Comparison of ENCODE assay signal across 8 mouse cellular contexts in genomic region chr2:30942603-30943011, GRCm38 (mm10). TPM values are rescaled to one million over a fixed set of nuclear protein-coding genes. Genes with fewer than 3 reads are reported as not detected.
A peak's percentile ranks its signal among the peaks of the same experiment; 100 is the strongest.
DNase-seq lines count a peak whose midpoint lies in the region; ATAC-seq lines count a peak whose summit lies in the region.

No protein-coding gene starts in this region.

- peak; percentile 63 to 89 for DNase-seq in adrenal gland, adult (ENCODE audit: inconsistent age in 2 of 2, low spot score in 1 of 2)
- no peak for DNase-seq in adrenal gland, postnatal 4 days (ENCODE audit: low spot score in 2 of 2)
- peak; percentile 91 for DNase-seq in brain, adult 2 months (ENCODE audit: low read depth, low spot score)
- peak; percentile 41 to 66 for DNase-seq in heart, postnatal 14 days
- DNase-seq in kidney, postnatal 4 days: peak; percentile 74 to 81
- peak; percentile 79 for DNase-seq in lung, postnatal 36 days
- peak; percentile 66 to 73 for DNase-seq in right cerebral cortex, postnatal 10 days (ENCODE audit: low spot score in 2 of 2)

- intact Hi-C loops in heart, postnatal 14 days (cut with DNase I): no loop called here

- peak; percentile 99 for ATAC-seq in erythroblast, adult 5-6 weeks (replicated peaks; ENCODE audit: low FRiP score, poor library complexity, severe bottlenecking)

RNA-seq across cellular contexts. Expression of gene Tor1b, which starts 10.2 kb away (rescaled TPM):
- 10 to 100 TPM; 51.4 to 54.9 TPM for total RNA-seq in adrenal gland, postnatal 4 days (2021)
- total RNA-seq in erythroblast, adult 5-6 weeks (2015; ENCODE audit: low replicate concordance): 6.5 and 7.1 TPM in 2 replicates
- total RNA-seq in erythroblast, adult 5-6 weeks (2017; ENCODE audit: low replicate concordance): 10.8 and 12.7 TPM in 2 replicates
- 10 to 100 TPM; 25.0 to 26.1 TPM for total RNA-seq in heart, postnatal 14 days (2021)

RNA-seq across cellular contexts. Expression of gene Ptges, which starts 12.9 kb away (rescaled TPM):
- total RNA-seq in adrenal gland, postnatal 4 days (2021): 10 to 100 TPM; 14.6 to 16.9 TPM
- 0.38 and 2.1 TPM in 2 replicates for total RNA-seq in erythroblast, adult 5-6 weeks (2015; ENCODE audit: low replicate concordance)
- total RNA-seq in erythroblast, adult 5-6 weeks (2017; ENCODE audit: low replicate concordance): 0.42 and 2.3 TPM in 2 replicates
- 1 to 10 TPM; 1.9 to 3.2 TPM for total RNA-seq in heart, postnatal 14 days (2021)

RNA-seq across cellular contexts. Expression of gene Tor1a, which starts 25.1 kb away (rescaled TPM):
- total RNA-seq in adrenal gland, postnatal 4 days (2021): 10 to 100 TPM; 45.1 to 47.1 TPM
- 13.6 and 14.4 TPM in 2 replicates for total RNA-seq in erythroblast, adult 5-6 weeks (2015; ENCODE audit: low replicate concordance)
- total RNA-seq in erythroblast, adult 5-6 weeks (2017; ENCODE audit: low replicate concordance): 15.8 and 45.9 TPM in 2 replicates
- total RNA-seq in heart, postnatal 14 days (2021): 10 to 100 TPM; 13.5 to 13.9 TPM

RNA-seq across cellular contexts. Expression of gene BC005624, which starts 39.4 kb away (rescaled TPM):
- total RNA-seq in adrenal gland, postnatal 4 days (2021): 10 to 100 TPM; 37.3 to 42.8 TPM
- 13.6 and 14.2 TPM in 2 replicates for total RNA-seq in erythroblast, adult 5-6 weeks (2015; ENCODE audit: low replicate concordance)
- 14.8 and 30.1 TPM in 2 replicates for total RNA-seq in erythroblast, adult 5-6 weeks (2017; ENCODE audit: low replicate concordance)
- 10 to 100 TPM; 18.4 to 18.7 TPM for total RNA-seq in heart, postnatal 14 days (2021)

RNA-seq across cellular contexts. Expression of gene Usp20, which starts 39.5 kb away (rescaled TPM):
- 10 to 100 TPM; 30.7 to 31.5 TPM for total RNA-seq in adrenal gland, postnatal 4 days (2021)
- 0.19 and 0.42 TPM in 2 replicates for total RNA-seq in erythroblast, adult 5-6 weeks (2015; ENCODE audit: low replicate concordance)
- total RNA-seq in erythroblast, adult 5-6 weeks (2017; ENCODE audit: low replicate concordance): 0.60 and 0.84 TPM in 2 replicates
- total RNA-seq in heart, postnatal 14 days (2021): 10 to 100 TPM; 55.6 to 56.6 TPM

Comparison
In these comparisons a context has a peak if more than half of its experiments do, and no peak if none do; other contexts are left out.
1. DNase-seq: peak in adrenal gland, adult (2 of 2), brain, adult 2 months (single experiment), heart, postnatal 14 days (2 of 2), kidney, postnatal 4 days (2 of 2), lung, postnatal 36 days (single experiment) and right cerebral cortex, postnatal 10 days (2 of 2); none in adrenal gland, postnatal 4 days (0 of 2).